Mouse (Mus musculus): ENCODE measurements around the gene Cemip2. TPM values are rescaled to one million over a fixed set of nuclear protein-coding genes. Genes with fewer than 3 reads are reported as not detected.

The Cemip2 gene
- total RNA-seq (2021), result 1 to 10 TPM; 6.5 to 8.9 TPM
- long read RNA-seq, experiment 1, partial matches to known transcripts, result 0 of 3 reads
- long read RNA-seq, experiment 1, other reads (novel, unspliced or antisense), result 3 of 3 reads
- long read RNA-seq, experiment 2, partial matches to known transcripts, result 5 of 5 reads
- long read RNA-seq, experiment 2, other reads (novel, unspliced or antisense), result 0 of 5 reads

GRCm38 (mm10) chr19:21778147-21778917, at the start of gene Cemip2:
TSS of gene Cemip2 (plus strand) at chr19:21778342.
- intact Hi-C loops (cut with DNase I), result loop anchor here (10.0 kb wide), 1 partner anchor 526 kb away; no protein-coding TSS in a partner anchor
- peak; percentile 95 for DNase-seq

- intact Hi-C loops (cut with DNase I), result no loop called here
- no peak for DNase-seq
These were observed 49.8 kb upstream of the Cemip2 start for GRCm38 (mm10) chr19:21728342-21728741.

GRCm38 (mm10) chr19:21731887-21732286, 46.3 kb upstream of the Cemip2 start:
- intact Hi-C loops (cut with DNase I), result no loop called here
- DNase-seq, result no peak

- no peak for DNase-seq
- intact Hi-C loops (cut with DNase I), result no loop called here
These were observed 45.0 kb upstream of the Cemip2 start for GRCm38 (mm10) chr19:21733176-21733575.

- no peak for DNase-seq
- intact Hi-C loops (cut with DNase I), result no loop called here
These were observed 44.0 kb upstream of the Cemip2 start for GRCm38 (mm10) chr19:21734112-21734511.

GRCm38 (mm10) chr19:21737446-21737845, 40.7 kb upstream of the Cemip2 start:
- DNase-seq, result no peak
- intact Hi-C loops (cut with DNase I), result loop anchor here (5.0 kb wide), 1 partner anchor 85 kb away; the partner anchor contains the start of genes 1110059E24Rik and Abhd17b

- peak; percentile 27 to 64 for DNase-seq
- intact Hi-C loops (cut with DNase I), result loop anchor here (5.0 kb wide), 1 partner anchor 86 kb away; the partner anchor contains the start of genes 1110059E24Rik and Abhd17b
These were observed 40.1 kb upstream of the Cemip2 start for GRCm38 (mm10) chr19:21737881-21738590.

- intact Hi-C loops (cut with DNase I), result loop anchor here (5.0 kb wide), 1 partner anchor 86 kb away; the partner anchor contains the start of genes 1110059E24Rik and Abhd17b
- DNase-seq, result no peak
These were observed 39.4 kb upstream of the Cemip2 start for GRCm38 (mm10) chr19:21738591-21739280.

- peak in 1 of 2 experiments; percentile 16 for DNase-seq
- intact Hi-C loops (cut with DNase I), result loop anchor here (10.0 kb wide), 1 partner anchor 367 kb away; no protein-coding TSS in a partner anchor
These were observed 36.0 kb upstream of the Cemip2 start for GRCm38 (mm10) chr19:21742138-21742537.

GRCm38 (mm10) chr19:21745586-21745985, 32.6 kb upstream of the Cemip2 start:
- no peak for DNase-seq
- intact Hi-C loops (cut with DNase I), result loop anchor here (10.0 kb wide), 1 partner anchor 371 kb away; no protein-coding TSS in a partner anchor

- intact Hi-C loops (cut with DNase I), result loop anchor here (1.0 to 10.0 kb wide), 2 partner anchors 176 to 373 kb away; no protein-coding TSS in a partner anchor
- DNase-seq, result peak; percentile 26 to 34
These were observed 30.8 kb upstream of the Cemip2 start for GRCm38 (mm10) chr19:21747356-21747755.

GRCm38 (mm10) chr19:21750154-21750553, 28.0 kb upstream of the Cemip2 start:
- intact Hi-C loops (cut with DNase I), result no loop called here

GRCm38 (mm10) chr19:21761676-21762075, 16.5 kb upstream of the Cemip2 start:
- intact Hi-C loops (cut with DNase I), result no loop called here
- DNase-seq, result no peak

More at GRCm38 (mm10) chr19:21750154-21750553, 28.0 kb upstream of the Cemip2 start:
- DNase-seq, result no peak

GRCm38 (mm10) chr19:21764013-21764412, 14.1 kb upstream of the Cemip2 start:
- intact Hi-C loops (cut with DNase I), result no loop called here
- DNase-seq, result no peak

GRCm38 (mm10) chr19:21764738-21765137, 13.4 kb upstream of the Cemip2 start:
- intact Hi-C loops (cut with DNase I), result no loop called here
- no peak for DNase-seq

GRCm38 (mm10) chr19:21767500-21768045, 10.6 kb upstream of the Cemip2 start:
- no peak for DNase-seq
- intact Hi-C loops (cut with DNase I), result no loop called here

- no peak for DNase-seq
- intact Hi-C loops (cut with DNase I), result loop anchor here (10.0 kb wide), 1 partner anchor 535 kb away; no protein-coding TSS in a partner anchor
These were observed 8.3 kb upstream of the Cemip2 start for GRCm38 (mm10) chr19:21769796-21770195.

- DNase-seq, result no peak
- intact Hi-C loops (cut with DNase I), result loop anchor here (10.0 kb wide), 1 partner anchor 533 kb away; no protein-coding TSS in a partner anchor
These were observed 6.6 kb upstream of the Cemip2 start for GRCm38 (mm10) chr19:21771586-21771985.

GRCm38 (mm10) chr19:21773621-21774020, 4.5 kb upstream of the Cemip2 start:
- intact Hi-C loops (cut with DNase I), result loop anchor here (10.0 kb wide), 1 partner anchor 531 kb away; no protein-coding TSS in a partner anchor
- no peak for DNase-seq

Data from gastrocnemius, postnatal 36 days (tissue).